Mouse (Mus musculus) E14TG2a.4 (cell line): ENCODE results near the gene Bcas3.
"Not testable (repeated sequence)": the region's sequence is repeated elsewhere in the genome, so short reads cannot be mapped to it uniquely, and the experiment has no call there.

Experiments
- H3K27me3 ChIP-seq: 2 replicates; pipeline ENCODE4 v1.6.1; 2014; ENCODE audit warnings: low read length, control low read depth; ENCODE audit not compliant: insufficient read depth
- H3K36me3 ChIP-seq: 2 replicates; pipeline ENCODE4 v1.6.1; 2014; ENCODE audit warnings: low read length, control low read depth; ENCODE audit not compliant: insufficient read depth
- H3K4me1 ChIP-seq: replicated peaks from 2 replicates; pipeline ENCODE4 v1.6.1; 2014; ENCODE audit warnings: low read depth, low read length, control low read depth
- H3K4me3 ChIP-seq: replicated peaks from 2 replicates; pipeline ENCODE4 v1.5.1; 2014; ENCODE audit warnings: mild to moderate bottlenecking, low read length
- H3K9me3 ChIP-seq: 2 replicates; pipeline ENCODE4 v1.6.1; 2014; ENCODE audit warnings: low read length, control low read depth
- CTCF ChIP-seq: conservative IDR thresholded peaks from 2 replicates; pipeline ENCODE4 v1.5.1; 2014; ENCODE audit warnings: low read length
- NANOG ChIP-seq: IDR thresholded peaks from 2 replicates; pipeline ENCODE4 v1.6.1; 2014; ENCODE audit warnings: borderline replicate concordance, low read length, mixed read lengths
- POU5F1 ChIP-seq: IDR thresholded peaks from 2 replicates; pipeline ENCODE4 v1.6.1; 2014; ENCODE audit warnings: low read length, borderline replicate concordance

Gene Bcas3

DNA sequence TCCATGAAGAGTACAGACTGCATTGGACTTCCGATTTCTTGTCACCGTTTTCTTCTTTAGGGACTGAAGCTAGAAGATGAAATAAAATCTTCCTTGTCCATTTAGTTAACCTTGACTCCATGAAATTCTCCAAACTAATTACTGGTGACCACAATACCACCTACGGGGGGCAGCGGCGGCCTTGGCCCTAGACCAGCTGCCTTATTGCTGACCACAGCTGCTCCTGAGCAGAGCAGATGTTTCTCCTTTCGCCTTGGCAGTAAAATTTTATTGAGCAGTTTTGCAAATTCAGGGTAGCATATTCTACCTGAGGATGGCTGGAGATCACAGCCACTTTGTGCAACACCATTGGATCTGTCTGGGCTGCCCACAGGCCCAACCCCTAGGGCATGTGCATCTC lies 356.2 kb downstream of the Bcas3 start:
- peaks cover 12% of the 10 kb centered on the region for H3K4me1 ChIP-seq
- H3K36me3 ChIP-seq = no peaks in the 10 kb centered on the region
- peaks cover 7% of the 10 kb centered on the region; the same call in 1 of the 2 replicates for H3K27me3 ChIP-seq
- H3K4me3 ChIP-seq = no peak overlapping the region
- no peaks in the 10 kb centered on the region for H3K9me3 ChIP-seq
- TF ChIP-seq POU5F1 (no peak), CTCF (no peak), NANOG (no peak)

DNA sequence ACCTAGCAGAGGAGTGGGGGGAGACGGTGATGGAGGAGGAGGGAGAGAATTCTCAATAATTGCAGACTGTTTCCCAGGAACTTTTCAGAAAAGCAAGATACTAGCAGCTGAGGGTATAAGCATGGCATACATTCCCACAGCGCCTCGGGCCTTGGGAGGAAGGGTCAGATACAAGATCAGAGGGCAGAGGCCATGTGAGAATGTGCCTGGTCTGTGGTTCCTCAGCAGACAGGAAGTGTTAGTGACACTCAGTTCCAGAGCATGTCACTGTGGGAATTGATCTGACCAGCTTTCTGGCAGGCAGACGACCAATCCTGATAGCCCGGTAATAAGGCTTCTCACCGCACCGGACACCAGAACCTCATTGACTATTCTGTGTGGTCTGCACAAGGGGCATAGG lies 357.2 kb downstream of the Bcas3 start:
- no peaks in the 10 kb centered on the region for H3K36me3 ChIP-seq
- no peaks in the 10 kb centered on the region for H3K9me3 ChIP-seq
- peaks cover 20% of the 10 kb centered on the region for H3K4me1 ChIP-seq
- H3K27me3 ChIP-seq = peaks cover 7% of the 10 kb centered on the region; the same call in 1 of the 2 replicates
- TF ChIP-seq CTCF = no peak
- TF ChIP-seq POU5F1 = no peak
- no peak for TF ChIP-seq NANOG
- H3K4me3 ChIP-seq = no peak overlapping the region

DNA sequence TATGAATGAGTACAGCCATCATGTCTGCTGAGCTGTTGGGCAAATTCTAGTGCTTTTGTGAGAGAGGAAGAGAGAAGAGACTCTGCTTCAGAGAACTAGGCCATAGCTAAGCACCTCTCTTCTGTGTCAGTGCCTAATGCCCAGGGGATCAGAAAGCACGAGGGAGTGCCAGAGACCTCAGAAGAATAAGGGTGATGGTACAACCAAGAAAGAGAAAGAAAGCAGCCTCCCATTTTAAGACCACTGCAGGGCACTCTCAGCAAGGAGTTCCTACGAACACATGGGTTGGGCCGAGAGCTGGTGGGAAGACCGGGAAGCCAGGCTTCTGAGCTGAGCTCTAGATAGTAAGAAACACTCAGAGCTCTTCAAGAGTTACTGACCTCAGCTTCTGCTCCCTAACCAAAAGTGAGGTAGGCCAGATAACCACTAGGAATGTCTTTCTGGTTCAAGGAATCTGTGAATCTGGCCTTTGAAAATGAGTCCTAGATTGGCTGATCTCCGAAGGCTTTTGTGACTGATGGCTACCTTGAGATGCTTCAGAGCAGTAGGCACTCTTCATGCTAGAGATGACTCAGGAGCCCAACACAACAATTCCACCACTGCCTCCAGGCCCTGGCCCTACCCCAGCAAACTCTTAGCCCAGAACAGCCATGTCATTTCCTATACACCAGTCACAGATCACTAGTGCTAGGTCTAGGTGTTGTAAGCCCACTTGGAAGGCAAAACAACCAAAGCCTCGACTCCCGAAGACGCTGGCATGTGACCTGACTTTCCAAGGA lies 359.2 kb downstream of the Bcas3 start:
- H3K36me3 ChIP-seq = no peaks in the 10 kb centered on the region
- no peaks in the 10 kb centered on the region for H3K9me3 ChIP-seq
- H3K27me3 ChIP-seq = peaks cover 12% of the 10 kb centered on the region; the same call in 1 of the 2 replicates
- no peak for TF ChIP-seq POU5F1
- no peak for TF ChIP-seq CTCF
- TF ChIP-seq NANOG = no peak
- peaks cover 29% of the 10 kb centered on the region for H3K4me1 ChIP-seq
- no peak overlapping the region for H3K4me3 ChIP-seq

DNA sequence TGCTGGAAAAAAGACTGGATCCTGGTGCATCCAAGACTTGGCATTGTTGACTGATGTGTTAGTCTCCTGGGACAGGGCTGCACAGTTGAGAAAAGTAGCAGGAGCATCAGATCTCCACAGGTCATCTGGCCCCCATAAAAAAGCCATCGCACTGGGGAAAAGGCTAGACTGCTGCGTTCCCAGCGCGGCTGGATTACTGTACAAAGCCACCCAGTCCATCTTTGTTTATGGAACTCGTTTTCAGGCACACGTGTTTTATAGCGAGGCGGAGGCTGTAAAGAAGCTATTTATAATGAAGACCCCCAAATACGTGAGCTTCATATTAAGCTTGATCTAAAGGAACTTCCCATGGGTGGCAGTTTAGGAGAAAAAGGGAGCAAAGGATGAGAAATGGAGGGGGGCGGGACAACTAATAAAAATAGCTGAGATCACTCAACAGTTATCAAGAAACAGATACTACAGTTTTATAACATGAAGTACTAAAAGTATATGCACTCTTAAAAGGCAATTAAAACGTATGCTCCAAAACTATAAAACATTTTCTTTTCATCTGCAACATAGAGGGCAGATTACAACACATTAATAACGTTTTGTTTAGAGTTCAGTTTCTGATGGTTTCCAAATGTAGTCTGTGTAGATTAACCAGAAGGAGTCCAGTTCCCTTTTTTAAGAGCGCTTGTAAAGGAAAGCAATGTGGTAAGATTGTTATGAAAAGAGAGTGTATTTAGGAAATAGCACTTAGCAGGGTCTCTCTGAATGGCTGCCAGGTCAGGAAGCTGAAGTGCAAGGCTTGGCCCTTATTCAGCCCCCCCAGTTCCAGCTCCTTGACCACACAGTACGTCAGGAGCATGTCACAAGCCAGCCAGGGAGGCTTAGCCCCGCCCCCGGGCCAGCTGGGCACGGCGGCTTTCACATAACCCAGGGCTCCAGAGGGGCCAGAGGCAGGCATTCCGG lies 360.2 kb downstream of the Bcas3 start:
- Histone ChIP-seq H3K36me3 (no peaks in the 10 kb centered on the region), H3K4me1 (peaks cover 29% of the 10 kb centered on the region), H3K4me3 (0 out of 2 replicates have a peak overlapping the region, but pooled peaks have one; percentile 3), H3K27me3 (peaks cover 12% of the 10 kb centered on the region; the same call in 1 of the 2 replicates), H3K9me3 (no peaks in the 10 kb centered on the region)
- TF ChIP-seq POU5F1 (no peak), CTCF (no peak), NANOG (no peak)

DNA sequence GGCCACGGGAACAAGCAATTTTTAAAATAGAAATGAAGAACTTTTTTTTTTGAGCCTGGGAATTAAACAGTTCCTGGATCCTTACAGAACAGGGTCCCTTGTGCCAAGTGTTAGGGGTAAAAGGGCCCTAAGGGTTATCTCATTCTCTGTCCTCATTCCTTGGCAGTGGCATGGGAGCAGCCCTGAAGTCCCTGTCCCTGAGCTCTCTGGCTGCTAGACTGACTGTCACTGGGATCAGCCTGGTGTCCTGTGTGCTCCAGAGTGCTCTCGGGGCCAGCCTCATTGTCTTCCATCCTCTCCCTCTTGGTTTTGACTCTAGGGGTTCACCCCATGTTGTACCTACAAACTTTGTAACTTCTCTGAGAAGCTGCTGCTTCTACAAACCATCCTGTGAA lies 360.8 kb downstream of the Bcas3 start:
- peaks cover 12% of the 10 kb centered on the region; the same call in 1 of the 2 replicates for H3K27me3 ChIP-seq
- H3K4me3 ChIP-seq = 0 out of 2 replicates have a peak overlapping the region, but pooled peaks have one; percentile 3
- no peaks in the 10 kb centered on the region for H3K9me3 ChIP-seq
- peaks cover 34% of the 10 kb centered on the region for H3K4me1 ChIP-seq
- TF ChIP-seq NANOG = no peak
- no peak for TF ChIP-seq POU5F1
- no peak for TF ChIP-seq CTCF
- H3K36me3 ChIP-seq = no peaks in the 10 kb centered on the region

DNA sequence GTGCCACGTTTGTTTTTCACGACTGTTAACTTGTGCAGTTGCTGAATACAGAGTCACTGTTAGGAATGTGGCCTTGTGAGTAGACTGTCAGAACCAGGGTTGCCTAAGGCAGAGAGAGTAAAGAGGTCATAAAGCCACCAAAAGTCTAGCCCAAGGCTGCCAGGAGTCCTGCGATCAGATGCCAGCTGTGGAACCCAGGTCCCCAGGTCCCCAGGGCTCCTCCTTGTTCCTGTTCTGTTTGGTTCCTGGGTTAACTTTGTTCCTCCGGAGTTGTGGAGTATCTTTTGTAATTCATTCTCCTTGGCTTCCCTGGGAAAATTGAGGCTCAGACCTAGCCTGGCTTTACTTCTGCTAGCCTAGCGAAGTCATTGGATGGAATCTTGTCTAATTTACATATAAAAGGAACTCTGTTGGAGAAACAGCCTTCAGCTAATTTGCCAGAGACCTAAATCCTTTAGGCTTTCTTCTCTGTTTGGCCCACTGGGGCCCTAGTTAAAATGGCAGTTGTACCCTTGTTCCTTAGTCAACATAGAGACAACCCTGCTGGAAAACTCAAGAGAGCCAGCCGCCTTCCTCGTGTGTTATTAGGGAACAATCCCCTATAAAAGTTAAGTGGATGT lies 361.5 kb downstream of the Bcas3 start:
- Histone ChIP-seq H3K27me3 (peaks cover 12% of the 10 kb centered on the region; the same call in 1 of the 2 replicates), H3K36me3 (no peaks in the 10 kb centered on the region), H3K4me3 (peak overlapping the region; percentile 39; the same call in 1 of the 2 replicates), H3K9me3 (no peaks in the 10 kb centered on the region), H3K4me1 (peaks cover 39% of the 10 kb centered on the region)
- TF ChIP-seq POU5F1 (no peak), NANOG (no peak), CTCF (no peak)

DNA sequence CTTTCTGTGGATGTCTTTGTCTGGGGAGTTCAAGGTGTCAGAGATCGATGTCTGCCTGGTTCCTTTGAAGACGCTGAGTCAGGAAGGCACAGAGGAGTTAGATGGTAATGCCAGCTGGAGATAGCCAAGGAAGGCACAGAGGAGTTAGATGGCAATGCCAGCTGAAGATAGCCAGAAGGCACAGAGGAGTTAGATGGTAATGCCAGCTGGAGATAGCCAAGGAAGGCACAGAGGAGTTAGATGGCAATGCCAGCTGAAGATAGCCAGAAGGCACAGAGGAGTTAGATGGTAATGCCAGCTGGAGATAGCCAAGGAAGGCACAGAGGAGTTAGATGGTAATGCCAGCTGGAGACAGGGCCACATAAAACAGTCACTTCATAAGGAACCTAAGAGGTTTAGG lies 363.8 kb downstream of the Bcas3 start:
- H3K9me3 ChIP-seq, H3K4me3 ChIP-seq, H3K27me3 ChIP-seq, H3K36me3 ChIP-seq: not testable (repeated sequence)
- peaks cover 45% of the 10 kb centered on the region for H3K4me1 ChIP-seq

DNA sequence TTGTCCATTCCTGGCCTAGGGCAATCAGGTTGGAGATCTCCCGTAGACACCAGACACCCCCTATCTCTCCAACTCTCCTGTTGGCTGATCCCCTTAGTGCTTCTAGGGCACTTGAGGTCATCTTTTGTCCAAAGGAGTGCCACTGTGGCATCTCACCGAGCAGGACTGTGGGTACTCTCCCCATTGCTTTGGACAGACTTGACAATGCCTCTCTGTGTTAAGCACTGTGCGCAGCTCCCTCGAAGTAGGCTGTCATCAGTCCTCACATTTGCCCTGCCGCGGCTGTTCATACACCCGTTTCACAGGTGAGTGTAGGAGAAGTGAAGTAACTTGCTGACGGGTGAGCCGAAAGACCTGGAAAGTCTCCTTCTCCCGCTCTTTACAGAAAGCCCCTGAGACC lies 366.1 kb downstream of the Bcas3 start:
- no peaks in the 10 kb centered on the region for H3K9me3 ChIP-seq
- H3K27me3 ChIP-seq = peaks cover 5% of the 10 kb centered on the region; the same call in 1 of the 2 replicates
- H3K36me3 ChIP-seq = no peaks in the 10 kb centered on the region
- peaks cover 33% of the 10 kb centered on the region for H3K4me1 ChIP-seq
- no peak for TF ChIP-seq POU5F1
- no peak overlapping the region for H3K4me3 ChIP-seq
